Mouse (Mus musculus) embryonic fibroblast, embryonic 13.5 days (primary cell): Measurements from ENCODE around the gene Olfr985.

Experiments
- CTCF ChIP-seq: IDR thresholded peaks from 2 replicates; pipeline ENCODE4 v1.5.1; 2011; ENCODE audit warnings: mild to moderate bottlenecking, control low read depth, low read length, moderate library complexity, borderline replicate concordance; ENCODE audit not compliant: insufficient read depth
- POLR2A ChIP-seq: IDR thresholded peaks from 2 replicates; pipeline ENCODE4 v1.6.1; 2011; ENCODE audit warnings: low read depth, mild to moderate bottlenecking, control low read depth, low read length, moderate library complexity

DNA sequence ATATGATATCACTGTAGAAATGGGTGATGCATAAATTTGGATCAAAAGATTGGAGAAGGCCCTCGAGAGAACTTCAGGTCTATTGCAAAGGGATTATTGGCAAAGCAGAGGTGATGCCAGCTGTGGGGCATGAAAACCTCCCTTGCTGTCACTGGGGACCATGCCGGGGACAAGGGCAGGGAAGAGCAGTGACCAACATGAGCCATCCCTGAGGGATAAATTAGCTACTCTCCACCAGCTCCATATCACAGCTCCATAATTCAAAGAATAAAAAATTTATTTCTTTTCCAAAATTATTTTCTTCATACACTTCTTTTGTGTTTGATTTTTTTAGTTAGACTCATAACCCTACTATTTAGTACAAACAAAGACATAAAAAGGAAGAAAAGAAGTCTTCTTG is 15.9 kb downstream of the Olfr985 start, which contains the start of gene Olfr984:
- TF ChIP-seq CTCF (no peak), POLR2A (no peak)
